Mouse (Mus musculus): ENCODE results near the gene Slc16a3. TPM values are rescaled to one million over a fixed set of nuclear protein-coding genes. Genes with fewer than 3 reads are reported as not detected.

The Slc16a3 gene
- polyA plus RNA-seq, 2 experiments, result 36.4 to 69.5 TPM

- Histone ChIP-seq H3K36me3 (ENCODE audit: control insufficient read depth, insufficient read depth, low read length) (peaks cover 64% of the 10 kb centered on the region), H3K4me1 (ENCODE audit: control insufficient read depth, insufficient read depth, low read length) (peaks cover 14% of the 10 kb centered on the region), H3K4me3 (replicated peaks; ENCODE audit: low read length) (no peak overlapping the region), H3K27ac (replicated peaks; ENCODE audit: low read depth, low read length) (no peak overlapping the region), H3K9ac (ENCODE audit: low read depth, low read length, severe bottlenecking) (no peak overlapping the region), H3K27me3 (ENCODE audit: control insufficient read depth, insufficient read depth, low read length) (no peaks in the 10 kb centered on the region), H3K4me2 (replicated peaks; ENCODE audit: low read depth, low read length, severe bottlenecking) (no peak overlapping the region), H3K9me3 (ENCODE audit: control insufficient read depth, low read length) (no peaks in the 10 kb centered on the region)
- no peak for TF ChIP-seq POLR2A (IDR thresholded peaks at IDR 0.05; ENCODE audit: borderline replicate concordance, extremely low read depth, insufficient read depth, insufficient read length)
- ATAC-seq (ENCODE audit: low FRiP score, low read depth) (no peak), DNase-seq (ENCODE audit: low spot score) (no peak)
- 79% methylated on average over 4 of the region's 4 CpGs for WGBS
Observed at GRCm38 (mm10) chr11:120984448-120985330, 36.4 kb downstream of the Slc16a3 start.

- Histone ChIP-seq H3K9ac (ENCODE audit: low read depth, low read length, severe bottlenecking) (no peak overlapping the region), H3K4me2 (replicated peaks; ENCODE audit: low read depth, low read length, severe bottlenecking) (no peak overlapping the region)
- WGBS, result 82% methylated on average over 3 of the region's 3 CpGs
Observed at GRCm38 (mm10) chr11:120987608-120988007, 39.3 kb downstream of the Slc16a3 start.

GRCm38 (mm10) chr11:120988410-120988809 lies 40.1 kb downstream of the Slc16a3 start:
- WGBS, result 90% methylated on average over 4 of the region's 4 CpGs
- Histone ChIP-seq H3K4me2 (replicated peaks; ENCODE audit: low read depth, low read length, severe bottlenecking) (no peak overlapping the region), H3K27ac (replicated peaks; ENCODE audit: low read depth, low read length) (no peak overlapping the region), H3K9me3 (ENCODE audit: control insufficient read depth, low read length) (no peaks in the 10 kb centered on the region), H3K4me1 (ENCODE audit: control insufficient read depth, insufficient read depth, low read length) (peaks cover 23% of the 10 kb centered on the region), H3K9ac (ENCODE audit: low read depth, low read length, severe bottlenecking) (no peak overlapping the region), H3K4me3 (replicated peaks; ENCODE audit: low read length) (0 out of 2 replicates have a peak overlapping the region, but pooled peaks have one; percentile 12), H3K36me3 (ENCODE audit: control insufficient read depth, insufficient read depth, low read length) (peaks cover 29% of the 10 kb centered on the region), H3K27me3 (ENCODE audit: control insufficient read depth, insufficient read depth, low read length) (no peaks in the 10 kb centered on the region)
- TF ChIP-seq POLR2A (IDR thresholded peaks at IDR 0.05; ENCODE audit: borderline replicate concordance, extremely low read depth, insufficient read depth, insufficient read length), result no peak
- no peak for ATAC-seq (ENCODE audit: low FRiP score, low read depth)
- no peak for DNase-seq (ENCODE audit: low spot score)

More at GRCm38 (mm10) chr11:120987608-120988007, 39.3 kb downstream of the Slc16a3 start:
- Histone ChIP-seq H3K9me3 (ENCODE audit: control insufficient read depth, low read length) (no peaks in the 10 kb centered on the region), H3K27ac (replicated peaks; ENCODE audit: low read depth, low read length) (no peak overlapping the region), H3K4me3 (replicated peaks; ENCODE audit: low read length) (no peak overlapping the region), H3K4me1 (ENCODE audit: control insufficient read depth, insufficient read depth, low read length) (peaks cover 23% of the 10 kb centered on the region), H3K36me3 (ENCODE audit: control insufficient read depth, insufficient read depth, low read length) (peaks cover 37% of the 10 kb centered on the region), H3K27me3 (ENCODE audit: control insufficient read depth, insufficient read depth, low read length) (no peaks in the 10 kb centered on the region)
- ATAC-seq (ENCODE audit: low FRiP score, low read depth) (no peak), DNase-seq (ENCODE audit: low spot score) (no peak)
- TF ChIP-seq POLR2A (IDR thresholded peaks at IDR 0.05; ENCODE audit: borderline replicate concordance, extremely low read depth, insufficient read depth, insufficient read length), result no peak

- H3K4me1 ChIP-seq (ENCODE audit: control insufficient read depth, insufficient read depth, low read length), result peaks cover 23% of the 10 kb centered on the region
- no peak overlapping the region for H3K27ac ChIP-seq (replicated peaks; ENCODE audit: low read depth, low read length)
- no peaks in the 10 kb centered on the region for H3K9me3 ChIP-seq (ENCODE audit: control insufficient read depth, low read length)
- TF ChIP-seq POLR2A (IDR thresholded peaks at IDR 0.05; ENCODE audit: borderline replicate concordance, extremely low read depth, insufficient read depth, insufficient read length), result no peak
- ATAC-seq (ENCODE audit: low FRiP score, low read depth) (no peak), DNase-seq (ENCODE audit: low spot score) (no peak)
- H3K36me3 ChIP-seq (ENCODE audit: control insufficient read depth, insufficient read depth, low read length), result peaks cover 23% of the 10 kb centered on the region
- peak overlapping the region; percentile 67 for H3K4me2 ChIP-seq (replicated peaks; ENCODE audit: low read depth, low read length, severe bottlenecking)
- WGBS, result 43% methylated on average over 1 of the region's 1 CpGs
- peak overlapping the region; percentile 100 for H3K9ac ChIP-seq (ENCODE audit: low read depth, low read length, severe bottlenecking)
- H3K4me3 ChIP-seq (replicated peaks; ENCODE audit: low read length), result peak overlapping the region; percentile 100
- H3K27me3 ChIP-seq (ENCODE audit: control insufficient read depth, insufficient read depth, low read length), result no peaks in the 10 kb centered on the region
Observed at GRCm38 (mm10) chr11:120989523-120989922, 41.2 kb downstream of the Slc16a3 start.

GRCm38 (mm10) chr11:120990126-120990781 lies 42.0 kb downstream of the Slc16a3 start:
- ATAC-seq (ENCODE audit: low FRiP score, low read depth) (peak; percentile 10), DNase-seq (ENCODE audit: low spot score) (no peak)
- 2% methylated on average over 14 of the region's 35 CpGs for WGBS
- Histone ChIP-seq H3K27ac (replicated peaks; ENCODE audit: low read depth, low read length) (peak overlapping the region; percentile 98), H3K9me3 (ENCODE audit: control insufficient read depth, low read length) (no peaks in the 10 kb centered on the region), H3K27me3 (ENCODE audit: control insufficient read depth, insufficient read depth, low read length) (no peaks in the 10 kb centered on the region), H3K4me1 (ENCODE audit: control insufficient read depth, insufficient read depth, low read length) (peaks cover 23% of the 10 kb centered on the region), H3K4me3 (replicated peaks; ENCODE audit: low read length) (peak overlapping the region; percentile 100), H3K4me2 (replicated peaks; ENCODE audit: low read depth, low read length, severe bottlenecking) (peak overlapping the region; percentile 67), H3K36me3 (ENCODE audit: control insufficient read depth, insufficient read depth, low read length) (peaks cover 17% of the 10 kb centered on the region), H3K9ac (ENCODE audit: low read depth, low read length, severe bottlenecking) (peak overlapping the region; percentile 100)
- no peak for TF ChIP-seq POLR2A (IDR thresholded peaks at IDR 0.05; ENCODE audit: borderline replicate concordance, extremely low read depth, insufficient read depth, insufficient read length)
